Mouse (Mus musculus) MEL (cell line): ENCODE data around the gene Dcun1d1. TPM values are rescaled to one million over a fixed set of nuclear protein-coding genes. Genes with fewer than 3 reads are reported as not detected.

Experiments used
- DNase-seq: peaks from one replicate; pipeline ENCODE4 v3.0.0; 2011; ENCODE audit warnings: low read depth, low spot score
- H3K27ac ChIP-seq: 2 replicates; pipeline ENCODE4 v1.5.1; 2012; ENCODE audit warnings: low read depth, mild to moderate bottlenecking, control low read depth, low read length, moderate library complexity; ENCODE audit not compliant: control insufficient read depth
- H3K27me3 ChIP-seq, 2 experiments: fragments of 150-350 bp in 1 of 2; sonication (generic) in 1 of 2; 2 replicates each; pipeline ENCODE4 v1.6.1; 2012; ENCODE audit warnings: low read length in 2 of 2, mild to moderate bottlenecking in 2 of 2, improper control_type of control experiment in 1 of 2, moderate library complexity in 1 of 2; ENCODE audit not compliant: insufficient read depth in 2 of 2, control insufficient read depth in 1 of 2
- H3K36me3 ChIP-seq, 2 experiments: 2 replicates each; pipeline ENCODE4 v1.6.1; 2012 to 2014; ENCODE audit warnings: low read length in 2 of 2, improper control_type of control experiment in 1 of 2, inconsistent platforms in 1 of 2, mild to moderate bottlenecking in 1 of 2; ENCODE audit not compliant: insufficient read depth in 2 of 2, control insufficient read depth in 1 of 2
- H3K4me1 ChIP-seq, 2 experiments: fragments of 150-350 bp in 1 of 2; sonication (generic) in 1 of 2; 2 replicates each; pipeline ENCODE4 v1.6.1; 2012; ENCODE audit warnings: low read length in 2 of 2, improper control_type of control experiment in 1 of 2, mild to moderate bottlenecking in 1 of 2; ENCODE audit not compliant: insufficient read depth in 2 of 2, control insufficient read depth in 1 of 2
- H3K4me3 ChIP-seq, 2 experiments: fragments of 150-350 bp in 1 of 2; sonication (generic) in 1 of 2; 2 replicates each; pipeline ENCODE4 v1.5.1; 2012; ENCODE audit warnings: low read depth in 2 of 2, low read length in 2 of 2, mild to moderate bottlenecking in 2 of 2, moderate library complexity in 2 of 2, control low read depth in 1 of 2, improper control_type of control experiment in 1 of 2; ENCODE audit not compliant: control insufficient read depth in 1 of 2, insufficient read depth in 1 of 2
- H3K79me2 ChIP-seq: 2 replicates; pipeline ENCODE4 v1.6.1; 2012; ENCODE audit warnings: mild to moderate bottlenecking, low read length, moderate library complexity; ENCODE audit not compliant: control insufficient read depth, poor library complexity, insufficient read depth
- H3K9ac ChIP-seq: 2 replicates; pipeline ENCODE4 v1.6.1; 2012; ENCODE audit warnings: low read depth, mild to moderate bottlenecking, control low read depth, low read length, moderate library complexity; ENCODE audit not compliant: control insufficient read depth, poor library complexity, severe bottlenecking
- H3K9me3 ChIP-seq: fragments of 150-350 bp; sonication (generic); replicated peaks from 2 replicates; pipeline ENCODE4 v1.6.1; 2012; ENCODE audit warnings: mild to moderate bottlenecking, low read length, improper control_type of control experiment, moderate library complexity; ENCODE audit not compliant: insufficient read depth
- CHD1 ChIP-seq: IDR thresholded peaks from 2 replicates; pipeline ENCODE4 v1.6.1; 2012; ENCODE audit warnings: low read depth, mild to moderate bottlenecking, inconsistent platforms, low read length, improper control_type of control experiment
- ELF1 ChIP-seq: IDR thresholded peaks from 2 replicates; pipeline ENCODE4 v1.6.1; 2014; ENCODE audit warnings: low read depth, mild to moderate bottlenecking, inconsistent platforms, low read length, improper control_type of control experiment, moderate library complexity
- EP300 ChIP-seq, 2 experiments: IDR thresholded peaks; 2 replicates each; pipeline ENCODE4 v1.6.1; 2011; ENCODE audit warnings: improper control_type of control experiment in 2 of 2, low read length in 2 of 2, low read depth in 1 of 2, mild to moderate bottlenecking in 1 of 2
- ETS1 ChIP-seq: IDR thresholded peaks from 2 replicates; pipeline ENCODE4 v1.6.1; 2012; ENCODE audit warnings: low read depth, mild to moderate bottlenecking, inconsistent platforms, low read length, improper control_type of control experiment, moderate library complexity
- GABPA ChIP-seq: IDR thresholded peaks from 2 replicates; pipeline ENCODE4 v1.6.1; 2012; ENCODE audit warnings: low read depth, mild to moderate bottlenecking, inconsistent platforms, low read length, improper control_type of control experiment, moderate library complexity
- JUND ChIP-seq: IDR thresholded peaks from 2 replicates; pipeline ENCODE4 v1.6.1; 2011; ENCODE audit warnings: low read depth, mild to moderate bottlenecking, improper control_type of control experiment, low read length
- KAT2A ChIP-seq: conservative IDR thresholded peaks from 2 replicates; pipeline ENCODE4 v1.6.1; 2012; ENCODE audit warnings: low read depth, low read length, improper control_type of control experiment, inconsistent platforms
- MAFK ChIP-seq: IDR thresholded peaks from 2 replicates; pipeline ENCODE4 v1.6.1; 2011; ENCODE audit warnings: low read depth, mild to moderate bottlenecking, low read length, improper control_type of control experiment, borderline replicate concordance
- MAX ChIP-seq: IDR thresholded peaks from 2 replicates; pipeline ENCODE4 v1.6.1; 2011; ENCODE audit warnings: low read length, improper control_type of control experiment
- MEF2A ChIP-seq: IDR thresholded peaks from 2 replicates; pipeline ENCODE4 v1.6.1; 2014; ENCODE audit warnings: low read depth, mild to moderate bottlenecking, inconsistent platforms, low read length, improper control_type of control experiment; ENCODE audit not compliant: poor library complexity, insufficient replicate concordance, severe bottlenecking; ENCODE audit errors: extremely low read depth
- MYB ChIP-seq: IDR thresholded peaks from 2 replicates; pipeline ENCODE4 v1.6.1; 2011; ENCODE audit warnings: mild to moderate bottlenecking, low read depth, low read length, improper control_type of control experiment
- MYC ChIP-seq: IDR thresholded peaks from 2 replicates; pipeline ENCODE4 v1.6.1; 2011; ENCODE audit warnings: low read depth, mild to moderate bottlenecking, low read length, improper control_type of control experiment, moderate library complexity
- NELFE ChIP-seq: IDR thresholded peaks from 2 replicates; pipeline ENCODE4 v1.6.1; 2011; ENCODE audit warnings: low read depth, low read length, improper control_type of control experiment
- NRF1 ChIP-seq: IDR thresholded peaks from 2 replicates; pipeline ENCODE4 v1.6.1; 2014; ENCODE audit warnings: low read depth, mild to moderate bottlenecking, inconsistent platforms, low read length, improper control_type of control experiment, moderate library complexity; ENCODE audit not compliant: poor library complexity, insufficient read depth, severe bottlenecking
- POLR2AphosphoS2 ChIP-seq: IDR thresholded peaks from 2 replicates; pipeline ENCODE4 v1.6.1; 2011; ENCODE audit warnings: low read length, improper control_type of control experiment
- SIN3A ChIP-seq: IDR thresholded peaks from 2 replicates; pipeline ENCODE4 v1.6.1; 2012; ENCODE audit warnings: low read length, improper control_type of control experiment, inconsistent platforms
- SMC3 ChIP-seq: IDR thresholded peaks from 2 replicates; pipeline ENCODE4 v1.6.1; 2011; ENCODE audit warnings: low read depth, low read length, improper control_type of control experiment
- TAL1 ChIP-seq: IDR thresholded peaks from 2 replicates; pipeline ENCODE4 v1.6.1; 2012; ENCODE audit warnings: mild to moderate bottlenecking, inconsistent platforms, low read length, moderate library complexity, mixed read lengths
- TCF12 ChIP-seq: IDR thresholded peaks from 2 replicates; pipeline ENCODE4 v1.6.1; 2014; ENCODE audit warnings: low read depth, mild to moderate bottlenecking, inconsistent platforms, low read length, improper control_type of control experiment, moderate library complexity
- UBTF ChIP-seq: IDR thresholded peaks from 2 replicates; pipeline ENCODE4 v1.6.1; 2012; ENCODE audit warnings: low read depth, mild to moderate bottlenecking, inconsistent platforms, low read length, improper control_type of control experiment, moderate library complexity, borderline replicate concordance; ENCODE audit not compliant: insufficient read depth
- USF1 ChIP-seq: IDR thresholded peaks from 2 replicates; pipeline ENCODE4 v1.6.1; 2014; ENCODE audit warnings: low read depth, mild to moderate bottlenecking, inconsistent platforms, low read length, improper control_type of control experiment, moderate library complexity
- USF2 ChIP-seq, 2 experiments: IDR thresholded peaks; 2 replicates each; pipeline ENCODE4 v1.6.1; 2011 to 2012; ENCODE audit warnings: improper control_type of control experiment in 2 of 2, low read length in 2 of 2, borderline replicate concordance in 1 of 2, inconsistent platforms in 1 of 2, low read depth in 1 of 2, mild to moderate bottlenecking in 1 of 2; ENCODE audit not compliant: insufficient read depth in 1 of 2
- ZC3H11A ChIP-seq: IDR thresholded peaks from 2 replicates; pipeline ENCODE4 v1.6.1; 2012; ENCODE audit warnings: low read depth, mild to moderate bottlenecking, inconsistent platforms, low read length, improper control_type of control experiment
- ZKSCAN1 ChIP-seq: IDR thresholded peaks from 2 replicates; pipeline ENCODE4 v1.6.1; 2012; ENCODE audit warnings: low read depth, mild to moderate bottlenecking, inconsistent platforms, low read length, improper control_type of control experiment, moderate library complexity
- ZNF384 ChIP-seq: IDR thresholded peaks from 2 replicates; pipeline ENCODE4 v1.6.1; 2012; ENCODE audit warnings: low read depth, mild to moderate bottlenecking, inconsistent platforms, low read length, improper control_type of control experiment
- polyA plus RNA-seq, 2 experiments: library from polyadenylated mRNA; stranded (reverse) in 1 of 2; unstranded in 1 of 2; fragments of >175 nt in 1 of 2; fragments of >200 nt in 1 of 2; gene quantifications; 2 replicates each; pipeline versions ENCODE4 v1.2.1 to v1.2.4; 2012; ENCODE audit warnings: low replicate concordance in 2 of 2, low read depth in 1 of 2; ENCODE audit not compliant: insufficient read length in 2 of 2, insufficient read depth in 1 of 2, missing spikeins in 1 of 2
- total RNA-seq: library from RNA; depleted of rRNA; stranded (reverse); fragments of 300-350 nt; gene quantifications from 2 replicates; pipeline ENCODE4 v1.2.3, GENCODE M21; 2012

Dcun1d1 gene
- total and polyA plus RNA-seq, 3 experiments, result 20.8 to 35.1 (median 32.7) TPM

DNA sequence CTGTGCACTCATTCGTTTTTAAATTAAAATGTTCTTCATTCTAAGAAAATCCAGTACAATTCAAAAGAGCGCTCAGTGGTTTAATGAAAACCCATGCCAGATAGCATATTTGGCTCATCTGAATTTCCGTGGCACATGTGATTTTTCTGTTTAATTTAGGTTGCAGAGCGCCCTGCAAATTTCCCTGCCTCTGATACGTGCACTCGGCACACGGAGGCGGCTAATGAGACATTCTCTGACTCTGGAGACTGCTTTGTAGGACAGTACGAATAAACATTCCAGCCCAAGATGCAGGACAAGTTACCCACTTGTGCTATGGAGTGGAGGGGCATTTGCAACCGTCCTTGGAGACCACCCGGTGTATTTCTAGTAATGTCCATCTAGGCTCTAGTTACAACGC lies 33.9 kb upstream of the Dcun1d1 start:
- H3K27ac ChIP-seq, result no peak overlapping the region
- no peaks in the 10 kb centered on the region for H3K9me3 ChIP-seq
- H3K27me3 ChIP-seq, result no peaks in the 10 kb centered on the region
- no peak for DNase-seq
- H3K4me3 ChIP-seq, result no peak overlapping the region
- H3K9ac ChIP-seq, result no peak overlapping the region
- H3K79me2 ChIP-seq, result no peaks in the 10 kb centered on the region
- H3K36me3 ChIP-seq, result peaks cover 0 to 14% of the 10 kb centered on the region in 2 experiments; a peak in 2 of 4 replicates
- TF ChIP-seq USF1 (no peak), NELFE (no peak), SIN3A (no peak), USF2 (IDR thresholded peaks at IDR 0.05; ENCODE audit: borderline replicate concordance in 1 of 2, insufficient read depth in 1 of 2, low read depth in 1 of 2, low read length in 2 of 2) (no peak), MAFK (no peak), SMC3 (no peak), ETS1 (no peak), TCF12 (no peak), JUND (no peak), KAT2A (no peak), GABPA (no peak), ELF1 (no peak), MYB (no peak), MAX (no peak), POLR2AphosphoS2 (no peak), MEF2A (no peak), MYC (no peak), ZNF384 (no peak)
- peaks cover 9 to 12% of the 10 kb centered on the region in 2 experiments for H3K4me1 ChIP-seq

DNA sequence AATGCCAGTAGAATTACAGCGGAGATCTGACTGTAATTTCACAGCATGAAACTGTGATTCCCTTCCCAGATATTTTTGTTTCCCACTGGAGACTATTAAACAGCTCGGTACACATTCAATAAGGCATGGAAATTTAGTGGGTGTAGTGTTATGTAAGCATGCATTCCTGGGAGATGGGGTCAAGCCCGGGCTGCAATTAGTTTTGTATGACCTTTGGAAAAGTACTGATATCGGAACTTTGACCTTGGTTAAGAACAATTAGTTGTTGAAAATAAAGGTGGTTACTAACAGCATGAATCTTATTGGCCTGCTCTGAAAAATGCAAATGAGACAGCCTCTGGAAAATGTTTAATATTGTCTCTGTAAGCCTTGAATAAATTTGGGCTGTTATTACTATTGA lies 33.2 kb upstream of the Dcun1d1 start:
- Histone ChIP-seq H3K9ac (no peak overlapping the region), H3K9me3 (no peaks in the 10 kb centered on the region), H3K27me3 (no peaks in the 10 kb centered on the region), H3K4me1 (peaks cover 14 to 15% of the 10 kb centered on the region in 2 experiments), H3K79me2 (no peaks in the 10 kb centered on the region), H3K27ac (no peak overlapping the region), H3K36me3 (peaks cover 0 to 21% of the 10 kb centered on the region in 2 experiments; a peak in 2 of 4 replicates), H3K4me3 (no peak overlapping the region)
- TF ChIP-seq NELFE (no peak), TAL1 (no peak), JUND (no peak), EP300 (IDR thresholded peaks at IDR 0.05; ENCODE audit: low read depth in 1 of 2, low read length in 2 of 2) (no peak), MYB (no peak), USF2 (IDR thresholded peaks at IDR 0.05; ENCODE audit: borderline replicate concordance in 1 of 2, insufficient read depth in 1 of 2, low read depth in 1 of 2, low read length in 2 of 2) (no peak), NRF1 (no peak), USF1 (no peak), UBTF (no peak), TCF12 (no peak), ZKSCAN1 (no peak), CHD1 (no peak), MEF2A (no peak), ZC3H11A (no peak)
- DNase-seq, result no peak
